Comparison of ENCODE assay signal across 9 mouse cellular contexts in genomic region chr4:125116090-125116861, GRCm38 (mm10). TPM values are rescaled to one million over a fixed set of nuclear protein-coding genes. Genes with fewer than 3 reads are reported as not detected.
DNase-seq lines count a peak whose midpoint lies in the region; ATAC-seq lines count a peak whose summit lies in the region.
"Had no signal": no experiment of that assay in that cellular context is flagged by ENCODE, and none has a peak within 500 bp of the region (broad histone marks: within the 10 kb centered on the region; RNA-seq: fewer than 3 reads in every experiment).

No protein-coding gene starts in this region.

- H3K4me2 ChIP-seq in forebrain, embryonic 11.5 days (ENCODE audit: low read depth, low read length, severe bottlenecking) = no peak overlapping the region
- H3K4me2 ChIP-seq in forebrain, embryonic 16.5 days (ENCODE audit: low read length) = no peak overlapping the region
- H3K4me2 ChIP-seq in heart, embryonic 15.5 days = no peak overlapping the region

- no peak overlapping the region for H3K9ac ChIP-seq in forebrain, embryonic 11.5 days (ENCODE audit: low read length)
- no peak overlapping the region for H3K9ac ChIP-seq in forebrain, embryonic 16.5 days (replicated peaks; ENCODE audit: low read depth, low read length)
- no peak overlapping the region for H3K9ac ChIP-seq in heart, embryonic 15.5 days

- H3K36me3 ChIP-seq in forebrain, embryonic 11.5 days (ENCODE audit: control insufficient read depth, insufficient read depth, low read length) = no peaks in the 10 kb centered on the region; the same call in 1 of the 2 replicates
- H3K36me3 ChIP-seq in forebrain, embryonic 16.5 days (ENCODE audit: control insufficient read depth, insufficient read depth) = no peaks in the 10 kb centered on the region
- 0 out of 2 replicates have a peak, but pooled peaks cover 8% of the 10 kb centered on the region for H3K36me3 ChIP-seq in heart, embryonic 15.5 days

- peak; percentile 47 for DNase-seq in forebrain, embryonic 11.5 days (ENCODE audit: low spot score)
- DNase-seq in 416B (ENCODE audit: low read depth) = peak; percentile 91
- DNase-seq in cerebellum, adult 8-10 months = peak; percentile 42
- DNase-seq in layer of hippocampus, postnatal 36 days = peak; percentile 55 to 62
- peak; percentile 76 for DNase-seq in lung, postnatal 10 days
- DNase-seq in spleen, postnatal 4 days (ENCODE audit: low spot score in 2 of 2) = peak; percentile 54 to 75

- H3K27ac ChIP-seq in forebrain, embryonic 11.5 days (ENCODE audit: low read depth, low read length) = no peak overlapping the region
- no peak overlapping the region for H3K27ac ChIP-seq in forebrain, embryonic 16.5 days (ENCODE audit: low read length)
- H3K27ac ChIP-seq in heart, embryonic 15.5 days = peak overlapping the region; percentile 43; the same call in 1 of the 2 replicates

- H3K27me3 ChIP-seq in forebrain, embryonic 11.5 days (ENCODE audit: control insufficient read depth, insufficient read depth, low read length) = no peaks in the 10 kb centered on the region
- H3K27me3 ChIP-seq in forebrain, embryonic 16.5 days (replicated peaks; ENCODE audit: control insufficient read depth, insufficient read depth, low read length) = no peaks in the 10 kb centered on the region
- H3K27me3 ChIP-seq in heart, embryonic 15.5 days = no peaks in the 10 kb centered on the region

- no peak overlapping the region for H3K4me3 ChIP-seq in forebrain, embryonic 11.5 days (ENCODE audit: low read depth, low read length)
- H3K4me3 ChIP-seq in forebrain, embryonic 16.5 days (replicated peaks; ENCODE audit: low read length) = no peak overlapping the region
- no peak overlapping the region for H3K4me3 ChIP-seq in heart, embryonic 15.5 days

- H3K9me3 ChIP-seq in forebrain, embryonic 11.5 days (ENCODE audit: control insufficient read depth, low read length) = no peaks in the 10 kb centered on the region
- no peaks in the 10 kb centered on the region for H3K9me3 ChIP-seq in forebrain, embryonic 16.5 days (ENCODE audit: control insufficient read depth, low read length)
- H3K9me3 ChIP-seq in heart, embryonic 15.5 days (replicated peaks) = no peaks in the 10 kb centered on the region

- no peak for ATAC-seq in forebrain, embryonic 11.5 days (replicated peaks; ENCODE audit: low FRiP score)
- no peak; the same call in none of the 2 replicates for ATAC-seq in forebrain, embryonic 16.5 days
- ATAC-seq in heart, embryonic 15.5 days (replicated peaks; ENCODE audit: insufficient number of reproducible peaks, insufficient read depth, low FRiP score, low read depth) = no peak

- 0 out of 2 replicates have a peak, but pooled peaks cover 1% of the 10 kb centered on the region for H3K4me1 ChIP-seq in forebrain, embryonic 11.5 days (replicated peaks; ENCODE audit: control insufficient read depth, insufficient read depth, low read length)
- H3K4me1 ChIP-seq in forebrain, embryonic 16.5 days (replicated peaks; ENCODE audit: control insufficient read depth, insufficient read depth, low read length) = peaks cover 14% of the 10 kb centered on the region
- H3K4me1 ChIP-seq in heart, embryonic 15.5 days (replicated peaks) = peaks cover 21% of the 10 kb centered on the region

- 76% methylated on average over 9 of the region's 9 CpGs for WGBS in forebrain, embryonic 11.5 days
- 68% methylated on average over 9 of the region's 9 CpGs for WGBS in forebrain, embryonic 16.5 days
- WGBS in heart, embryonic 15.5 days = 52% methylated on average over 9 of the region's 9 CpGs

RNA-seq across cellular contexts. Expression of gene Zc3h12a, which starts 11.4 kb away (rescaled TPM):
- polyA plus RNA-seq in forebrain, embryonic 11.5 days (2014; fragmentation: Nextera tagmentation; extraction: Ambion mirVana) = 0.16 and 0.57 TPM in 2 replicates
- 0.13 TPM in 1 of 2 replicates, not detected in the other for polyA plus RNA-seq in forebrain, embryonic 16.5 days (2015; fragmentation: Nextera tagmentation; extraction: Ambion mirVana)
- polyA plus RNA-seq in heart, embryonic 15.5 days (2015; fragmentation: Nextera tagmentation; extraction: Ambion mirVana) = 0.59 and 0.96 TPM in 2 replicates
- 1 to 10 TPM in 1 of 2 experiments, under 1 TPM in 1; 0.83 to 1.2 TPM for total RNA-seq in layer of hippocampus, postnatal 36 days (2021)

RNA-seq across cellular contexts. Expression of gene Meaf6, which starts 31.3 kb away (rescaled TPM):
- polyA plus RNA-seq in forebrain, embryonic 11.5 days (2014; fragmentation: Nextera tagmentation; extraction: Ambion mirVana) = 109 and 120 TPM in 2 replicates
- 148 and 154 TPM in 2 replicates for polyA plus RNA-seq in forebrain, embryonic 16.5 days (2015; fragmentation: Nextera tagmentation; extraction: Ambion mirVana)
- polyA plus RNA-seq in heart, embryonic 15.5 days (2015; fragmentation: Nextera tagmentation; extraction: Ambion mirVana) = 36.7 and 38.0 TPM in 2 replicates
- total RNA-seq in layer of hippocampus, postnatal 36 days (2021) = 100 to 1,000 TPM; 112 to 118 TPM

RNA-seq across cellular contexts. Expression of gene Snip1, which starts 49.8 kb away (rescaled TPM):
- 32.8 and 33.9 TPM in 2 replicates for polyA plus RNA-seq in forebrain, embryonic 11.5 days (2014; fragmentation: Nextera tagmentation; extraction: Ambion mirVana)
- polyA plus RNA-seq in forebrain, embryonic 16.5 days (2015; fragmentation: Nextera tagmentation; extraction: Ambion mirVana) = 27.3 and 29.7 TPM in 2 replicates
- 16.1 and 20.1 TPM in 2 replicates for polyA plus RNA-seq in heart, embryonic 15.5 days (2015; fragmentation: Nextera tagmentation; extraction: Ambion mirVana)
- total RNA-seq in layer of hippocampus, postnatal 36 days (2021) = 10 to 100 TPM; 16.2 to 16.5 TPM

RNA-seq across cellular contexts. Expression of gene Dnali1, which starts 50.8 kb away (rescaled TPM):
- 0.24 and 0.28 TPM in 2 replicates for polyA plus RNA-seq in forebrain, embryonic 11.5 days (2014; fragmentation: Nextera tagmentation; extraction: Ambion mirVana)
- 0.41 and 0.51 TPM in 2 replicates for polyA plus RNA-seq in forebrain, embryonic 16.5 days (2015; fragmentation: Nextera tagmentation; extraction: Ambion mirVana)
- polyA plus RNA-seq in heart, embryonic 15.5 days (2015; fragmentation: Nextera tagmentation; extraction: Ambion mirVana) = 0.16 and 0.39 TPM in 2 replicates
- total RNA-seq in layer of hippocampus, postnatal 36 days (2021) = under 1 TPM; 0.62 to 0.76 TPM
- polyA plus RNA-seq: large intestine, adult 2 months had no signal
